Mouse (Mus musculus): ENCODE measurements around the gene Gm4881. TPM values are rescaled to one million over a fixed set of nuclear protein-coding genes. Genes with fewer than 3 reads are reported as not detected.

The Gm4881 gene
- total RNA-seq, 2 experiments from 2014 or later, result not detected

GRCm38 (mm10) chr7:24964288-24964687 lies 20.0 kb upstream of the Gm4881 start:
- no peak for ATAC-seq (replicated peaks; ENCODE audit: low FRiP score, poor library complexity, severe bottlenecking)

GRCm38 (mm10) chr7:24955226-24955625 lies 10.9 kb upstream of the Gm4881 start:
- no peak for ATAC-seq (replicated peaks; ENCODE audit: low FRiP score, poor library complexity, severe bottlenecking)

GRCm38 (mm10) chr7:24954450-24954849 lies 10.2 kb upstream of the Gm4881 start:
- ATAC-seq (replicated peaks; ENCODE audit: low FRiP score, poor library complexity, severe bottlenecking), result no peak

DNA sequence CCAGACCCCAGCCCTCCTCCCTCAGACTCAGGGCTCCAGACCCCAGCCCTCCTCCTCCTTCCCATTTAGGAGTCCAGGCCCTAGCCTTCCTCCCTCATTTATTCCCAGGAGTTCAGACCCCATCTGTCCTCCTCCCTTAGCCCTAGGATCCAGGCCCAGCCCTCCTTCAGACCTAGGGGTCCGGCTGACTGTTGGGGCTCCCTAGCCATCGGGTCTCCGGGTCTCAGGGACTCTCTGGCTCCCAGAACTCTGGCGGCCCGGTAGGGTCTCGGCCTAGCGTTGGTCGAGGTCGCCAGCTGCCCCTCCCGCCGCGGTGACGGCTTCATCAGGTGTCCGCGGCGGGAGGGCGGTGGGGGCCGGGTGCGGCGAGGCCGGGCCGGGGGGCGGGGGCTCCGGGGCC lies 9.7 kb upstream of the Gm4881 start:
- no peak for ATAC-seq (replicated peaks; ENCODE audit: low FRiP score, poor library complexity, severe bottlenecking)

- peak; percentile 51; the same call in 1 of the 2 replicates for ATAC-seq (replicated peaks; ENCODE audit: low FRiP score, poor library complexity, severe bottlenecking)
Measured at GRCm38 (mm10) chr7:24949958-24950623, 5.8 kb upstream of the Gm4881 start.

- no peak for ATAC-seq (replicated peaks; ENCODE audit: low FRiP score, poor library complexity, severe bottlenecking)
Measured at GRCm38 (mm10) chr7:24948774-24949173, 4.5 kb upstream of the Gm4881 start.

DNA sequence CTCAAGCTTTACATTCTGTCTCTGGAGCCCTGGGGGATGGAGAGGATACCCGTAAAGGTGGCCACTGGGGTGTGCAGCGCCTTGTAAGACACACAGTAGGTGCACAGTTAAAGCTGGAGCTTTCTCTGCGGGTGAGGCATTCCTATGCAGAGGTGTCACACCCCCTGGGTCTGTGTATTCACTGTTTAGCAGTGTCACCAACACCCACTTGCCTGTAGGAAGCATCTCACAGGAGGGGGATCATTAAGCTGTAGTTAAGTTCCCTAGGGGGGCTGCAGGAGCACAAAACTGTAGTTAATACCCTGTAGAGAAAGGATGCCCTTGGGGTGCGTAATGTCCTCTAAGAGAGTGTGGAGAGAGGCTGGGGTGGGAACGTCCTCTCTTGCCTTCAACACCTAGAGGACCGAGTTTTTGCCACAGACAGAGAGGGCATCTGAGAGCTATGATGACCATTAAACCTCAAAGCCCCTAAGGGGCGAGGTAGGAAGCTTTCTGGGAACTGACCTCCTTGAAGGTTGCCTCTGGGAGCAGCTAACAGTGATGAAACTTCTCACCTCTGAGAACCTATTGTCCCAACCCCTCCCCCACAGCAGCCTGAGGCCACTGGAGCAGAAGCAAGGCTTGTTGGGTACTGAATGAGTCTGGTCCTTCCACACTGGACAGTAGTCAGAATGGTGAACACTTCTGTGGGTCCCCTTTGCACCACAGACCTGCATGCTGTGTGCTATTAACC lies 3.2 kb upstream of the Gm4881 start:
- ATAC-seq (replicated peaks; ENCODE audit: low FRiP score, poor library complexity, severe bottlenecking), result no peak

DNA sequence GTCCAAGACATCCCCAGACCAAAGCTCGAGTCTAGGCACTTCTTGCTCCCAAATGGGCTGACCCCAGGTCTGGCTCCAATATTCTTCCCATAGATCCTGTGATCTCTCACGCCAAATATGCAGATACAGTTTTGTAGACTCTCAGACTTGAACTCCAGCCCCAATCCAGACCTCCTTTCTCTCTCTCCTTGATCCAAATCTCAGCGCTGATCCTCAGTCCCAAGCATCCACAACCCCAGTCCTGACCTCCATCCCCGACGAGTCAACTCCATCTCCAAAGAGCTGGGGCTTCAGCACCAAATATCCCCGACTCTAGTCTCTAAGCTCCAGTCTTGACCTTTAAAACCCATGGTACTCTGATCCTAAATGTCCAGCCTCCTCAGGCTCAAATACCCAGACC lies 653 bp downstream of the Gm4881 start:
- ATAC-seq (replicated peaks; ENCODE audit: low FRiP score, poor library complexity, severe bottlenecking), result no peak

GRCm38 (mm10) chr7:24931651-24932050 lies 12.6 kb downstream of the Gm4881 start:
- no peak for ATAC-seq (replicated peaks; ENCODE audit: low FRiP score, poor library complexity, severe bottlenecking)

GRCm38 (mm10) chr7:24930475-24930874 lies 13.8 kb downstream of the Gm4881 start:
- ATAC-seq (replicated peaks; ENCODE audit: low FRiP score, poor library complexity, severe bottlenecking), result no peak

GRCm38 (mm10) chr7:24919728-24920127 lies 24.6 kb downstream of the Gm4881 start:
- no peak for ATAC-seq (replicated peaks; ENCODE audit: low FRiP score, poor library complexity, severe bottlenecking)

DNA sequence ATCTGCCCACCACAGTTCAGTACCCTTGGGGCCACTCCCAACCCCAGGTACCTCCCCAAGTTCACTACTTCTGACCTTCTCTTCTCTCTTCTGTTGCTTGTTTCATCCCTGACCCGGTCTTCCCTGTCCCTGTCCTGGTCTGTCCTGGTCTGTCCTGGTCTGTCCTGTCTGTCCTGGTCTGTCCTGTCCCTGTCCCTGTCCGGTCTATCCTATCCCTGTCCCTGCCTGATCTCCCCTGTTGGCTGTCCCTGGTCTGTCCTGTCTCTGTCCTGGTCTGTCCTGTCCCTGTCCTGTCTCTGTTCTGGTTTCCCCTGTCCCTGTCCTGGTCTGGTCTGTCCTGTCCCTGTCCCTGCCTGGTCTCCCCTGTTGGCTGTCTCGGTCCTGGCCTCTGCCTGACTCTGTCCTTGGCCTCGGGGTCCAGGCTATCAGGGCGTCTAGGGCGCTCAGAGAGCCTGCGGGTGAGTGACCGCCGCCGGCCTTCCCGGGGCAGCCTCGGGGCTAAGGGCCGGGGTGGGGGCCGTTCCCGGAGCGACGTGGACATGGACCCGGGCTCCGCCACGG lies 25.5 kb downstream of the Gm4881 start:
- ATAC-seq (replicated peaks; ENCODE audit: low FRiP score, poor library complexity, severe bottlenecking), result no peak

- ATAC-seq (replicated peaks; ENCODE audit: low FRiP score, poor library complexity, severe bottlenecking), result no peak
Measured at GRCm38 (mm10) chr7:24912480-24912879, 31.8 kb downstream of the Gm4881 start.

DNA sequence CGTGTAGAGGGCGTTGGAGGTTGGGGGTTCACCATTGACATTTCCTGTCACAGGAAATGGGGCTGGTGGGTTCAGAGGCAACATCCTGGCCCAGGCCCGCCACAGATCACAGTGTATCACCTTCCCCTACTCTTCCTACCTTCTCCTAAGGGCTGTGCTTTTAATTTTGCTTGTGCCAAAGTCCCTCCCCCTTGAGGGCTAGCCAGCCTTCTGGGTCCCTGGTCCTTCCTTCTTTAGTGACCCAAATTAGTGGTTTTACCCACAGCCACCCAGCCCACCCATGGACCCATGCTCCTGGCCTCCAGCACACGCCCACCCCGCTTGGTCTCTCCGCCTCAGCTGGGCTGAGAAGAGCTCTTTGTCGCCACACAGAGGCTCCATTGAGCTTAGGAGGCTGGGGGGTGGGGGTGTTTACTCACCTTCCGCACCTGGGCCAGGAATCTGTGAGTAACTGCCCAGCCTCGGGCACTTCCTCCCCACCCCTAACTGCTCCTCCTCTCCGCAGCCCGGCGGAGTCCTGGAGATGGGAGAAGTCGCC lies 37.0 kb downstream of the Gm4881 start:
- ATAC-seq (replicated peaks; ENCODE audit: low FRiP score, poor library complexity, severe bottlenecking), result no peak

- no peak for ATAC-seq (replicated peaks; ENCODE audit: low FRiP score, poor library complexity, severe bottlenecking)
Measured at GRCm38 (mm10) chr7:24906551-24906950, 37.7 kb downstream of the Gm4881 start.

DNA sequence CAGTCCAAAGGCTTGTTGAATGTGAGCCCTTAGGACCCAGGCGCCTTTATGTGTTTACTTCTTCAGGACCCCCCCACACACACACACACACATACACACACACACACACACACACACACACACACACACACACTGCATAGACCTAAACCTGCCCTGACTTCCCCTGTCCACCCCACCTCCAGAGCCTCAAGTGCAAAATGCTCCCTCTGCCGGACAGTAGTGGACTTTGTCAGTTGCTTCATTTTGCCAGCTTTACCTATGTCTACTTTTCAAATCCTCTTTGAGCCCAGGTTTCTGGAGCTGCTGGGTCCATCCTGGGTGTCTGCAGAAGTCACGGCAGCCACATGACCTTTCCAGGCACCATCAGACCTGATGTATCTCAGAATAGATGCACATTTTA lies 39.4 kb downstream of the Gm4881 start:
- ATAC-seq (replicated peaks; ENCODE audit: low FRiP score, poor library complexity, severe bottlenecking), result peak; percentile 69

- peak; percentile 89 for ATAC-seq (replicated peaks; ENCODE audit: low FRiP score, poor library complexity, severe bottlenecking)
Measured at GRCm38 (mm10) chr7:24904070-24904483, 40.2 kb downstream of the Gm4881 start.

DNA sequence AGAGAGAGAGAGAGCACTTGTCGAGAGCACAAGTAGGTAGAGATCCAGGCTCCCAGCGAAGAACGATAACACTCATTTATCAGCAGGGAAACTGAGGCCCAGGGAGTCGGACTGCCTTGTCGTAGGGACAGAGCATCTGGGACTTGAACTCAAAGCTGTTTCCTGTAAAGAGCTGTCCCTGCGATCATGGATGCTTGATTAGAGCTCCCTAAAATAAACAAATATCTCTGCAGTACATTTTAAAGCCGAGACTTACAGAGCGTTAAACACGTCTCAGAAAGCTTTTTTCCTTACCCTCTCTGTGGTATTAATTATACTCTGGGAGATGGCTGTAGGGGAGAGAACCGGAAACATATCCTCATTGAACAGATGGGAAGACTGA lies 40.9 kb downstream of the Gm4881 start:
- ATAC-seq (replicated peaks; ENCODE audit: low FRiP score, poor library complexity, severe bottlenecking), result no peak

DNA sequence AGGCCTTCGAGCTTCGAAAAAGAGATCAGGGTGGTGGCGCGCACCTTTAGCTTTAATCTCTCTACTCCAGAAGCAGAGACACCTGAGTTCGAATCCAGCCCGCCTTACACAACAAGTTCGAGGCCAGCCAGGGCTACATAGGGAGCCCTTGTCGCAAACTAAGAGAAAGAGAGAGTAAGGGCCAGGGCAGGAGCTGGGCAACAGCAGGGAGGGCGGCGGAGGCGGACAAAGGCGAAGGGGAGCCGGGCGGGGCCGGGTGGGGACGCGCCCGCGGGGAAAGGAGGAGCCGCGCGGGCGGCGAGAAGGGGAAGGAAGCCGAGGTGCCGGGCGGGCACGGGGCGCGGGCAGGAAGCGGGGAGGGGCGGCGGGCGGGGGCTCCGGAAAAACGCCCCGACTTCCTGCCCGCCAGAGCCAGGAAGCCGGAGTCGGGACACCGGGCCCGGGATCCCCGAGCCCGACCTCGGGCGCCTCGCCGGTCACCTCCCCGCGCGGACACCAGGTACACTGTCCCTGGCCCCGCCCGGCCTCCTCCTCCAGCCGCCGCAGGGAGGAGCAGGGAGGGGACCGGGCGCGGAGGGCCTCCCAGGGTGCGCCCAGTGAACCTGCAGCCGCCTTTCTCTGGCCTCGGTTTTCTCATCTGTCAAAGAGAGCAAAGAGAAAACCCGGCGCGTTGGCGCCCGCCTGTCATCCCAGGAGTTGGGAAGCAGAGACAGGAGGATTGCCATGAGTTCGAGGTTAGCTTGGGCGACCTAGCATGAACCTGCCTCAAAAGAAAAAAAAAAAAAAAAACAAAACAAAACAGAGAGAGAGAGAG lies 41.5 kb downstream of the Gm4881 start, which contains the start of gene Arhgef1:
TSS of gene Arhgef1 (plus strand) at position 283 of the 814 bp plus-strand sequence.
- peak; percentile 56 for ATAC-seq (replicated peaks; ENCODE audit: low FRiP score, poor library complexity, severe bottlenecking)

DNA sequence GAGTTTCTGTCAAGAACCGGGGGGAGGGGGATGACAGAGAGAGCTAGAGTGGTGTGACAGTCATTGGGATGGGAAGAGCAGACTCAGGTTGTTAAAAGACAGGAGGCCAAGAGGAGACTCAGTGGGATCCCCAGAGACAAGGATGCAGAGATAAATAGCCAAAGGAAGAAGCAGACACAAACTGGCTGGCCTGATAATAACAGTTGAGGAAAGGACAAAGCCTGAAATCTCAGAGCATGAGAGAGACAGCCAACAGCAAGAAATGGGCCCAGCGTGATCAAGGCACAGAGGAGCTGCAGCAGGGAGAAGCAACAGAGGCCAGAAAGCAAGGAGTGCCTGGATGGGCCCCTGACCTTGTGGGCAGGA lies 42.0 kb downstream of the Gm4881 start:
- ATAC-seq (replicated peaks; ENCODE audit: low FRiP score, poor library complexity, severe bottlenecking), result no peak
